Mouse (Mus musculus) left cerebral cortex, postnatal 10 days (tissue): ENCODE measurements around the gene Laptm5. TPM values are rescaled to one million over a fixed set of nuclear protein-coding genes. Genes with fewer than 3 reads are reported as not detected.

ENCODE experiments used
- DNase-seq, 2 experiments: peaks; one replicate each; pipeline ENCODE4 v3.0.0; 2021 to 2022; ENCODE audit warnings: low spot score in 2 of 2, mixed read lengths in 1 of 2; ENCODE audit errors: extremely low spot score in 1 of 2
- intact Hi-C: fragments of 180-260 bp; cut with DNase I; formaldehyde crosslinking; loops from one replicate; pipeline ENCODE4 v1.15.1; 2025
- total RNA-seq, 2 experiments: library from RNA; stranded (reverse); gene quantifications; 2 replicates each; pipeline ENCODE4 v1.2.3; 2021

Gene Laptm5
- total RNA-seq, 2 experiments from 2014 or later: 30.9 to 31.2 TPM

GRCm38 (mm10) chr4:130960118-130960734, 47.3 kb downstream of the Laptm5 start:
- intact Hi-C loops: loop anchor here (1.0 to 5.0 kb wide), 4 partner anchors 293 to 878 kb away; partner anchors contain the start of gene Ptpru
- DNase-seq: peak; percentile 80 to 85

- intact Hi-C loops: no loop called here
- DNase-seq: no peak
Measured at GRCm38 (mm10) chr4:130971278-130971677, 58.4 kb downstream of the Laptm5 start.

GRCm38 (mm10) chr4:130972421-130972829, 59.5 kb downstream of the Laptm5 start:
- intact Hi-C loops: no loop called here
- DNase-seq: no peak

GRCm38 (mm10) chr4:130973332-130974263, 60.7 kb downstream of the Laptm5 start:
- intact Hi-C loops: no loop called here
- DNase-seq: peak; percentile 36 to 80

- intact Hi-C loops: no loop called here
- DNase-seq: no peak
Measured at GRCm38 (mm10) chr4:130978981-130979380, 66.1 kb downstream of the Laptm5 start.

GRCm38 (mm10) chr4:130984416-130985182, 71.7 kb downstream of the Laptm5 start:
- intact Hi-C loops: no loop called here
- DNase-seq: no peak

Other genes with a start within 250 kb of the Laptm5 start
- gene Pum1, start 249.8 kb upstream of the Laptm5 start, total RNA-seq: 100 to 1,000 TPM; 107 to 113 TPM
- 100 to 1,000 TPM; 385 to 392 TPM for gene Sdc3, start 120.6 kb upstream of the Laptm5 start, total RNA-seq
- gene Matn1, start 31.3 kb downstream of the Laptm5 start, total RNA-seq: under 1 TPM; 0.56 to 0.63 TPM